31 mouse cellular contexts compared by ENCODE assay signal in the genomic region with DNA sequence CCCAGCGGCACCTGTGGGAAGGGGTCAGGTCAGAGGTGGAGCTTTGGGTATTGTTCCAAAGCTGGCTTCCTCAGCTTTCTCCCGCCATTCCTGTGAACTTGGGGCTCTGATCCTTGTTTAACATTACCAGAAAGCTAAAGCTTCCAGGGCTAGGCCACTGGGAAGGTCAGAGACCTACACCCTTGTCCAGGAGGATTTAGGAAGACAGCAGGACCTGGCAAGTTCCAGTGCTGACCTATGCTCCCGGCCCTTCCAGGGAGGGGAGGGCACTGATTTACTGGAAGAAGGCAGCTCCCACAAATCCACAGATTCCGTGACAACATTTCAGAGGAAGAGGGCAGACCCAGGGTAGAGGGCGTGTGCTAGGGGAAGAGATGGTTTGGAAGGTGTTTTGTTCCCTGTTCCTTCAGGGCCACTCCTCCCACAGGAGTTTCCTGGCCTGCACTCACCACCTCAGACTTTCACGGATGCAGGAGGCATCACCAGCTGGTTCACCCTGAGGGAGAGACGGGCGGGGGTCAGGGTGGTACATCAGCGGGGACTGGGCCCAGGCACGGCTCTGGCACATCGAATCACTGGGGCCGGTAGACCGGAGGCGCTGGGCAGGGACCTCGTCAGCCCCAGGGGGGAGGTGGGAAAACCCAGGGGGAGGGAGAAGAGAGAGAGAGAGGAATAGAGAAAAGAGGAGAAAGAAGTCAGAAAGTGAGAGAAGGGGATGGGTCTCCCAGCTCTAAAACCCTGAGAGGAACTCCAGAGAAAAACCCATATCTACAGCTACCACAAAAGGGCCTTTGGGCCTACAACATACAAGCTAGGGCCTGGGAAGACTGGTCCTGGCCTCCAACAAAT. TPM values are rescaled to one million over a fixed set of nuclear protein-coding genes. Genes with fewer than 3 reads are reported as not detected.
A peak's percentile ranks its signal among the peaks of the same experiment; 100 is the strongest.
DNase-seq lines count a peak whose midpoint lies in the region; ATAC-seq and TF ChIP-seq lines count a peak whose summit lies in the region.
"Had no signal": no experiment of that assay in that cellular context is flagged by ENCODE, and none has a peak within 500 bp of the region (broad histone marks: within the 10 kb centered on the region; RNA-seq: fewer than 3 reads in every experiment).

No protein-coding gene starts in this region.

- no peaks in the 10 kb centered on the region for H3K27me3 ChIP-seq in heart, embryonic 11.5 days (ENCODE audit: control insufficient read depth, insufficient read depth, low read length)
- no peaks in the 10 kb centered on the region for H3K27me3 ChIP-seq in hindbrain, embryonic 10.5 days (ENCODE audit: insufficient read depth, poor library complexity, severe bottlenecking)
- no peaks in the 10 kb centered on the region for H3K27me3 ChIP-seq in hindbrain, embryonic 16.5 days (replicated peaks; ENCODE audit: control insufficient read depth, insufficient read depth, low read length)
- no peaks in the 10 kb centered on the region for H3K27me3 ChIP-seq in midbrain, embryonic 10.5 days (ENCODE audit: low read depth, poor library complexity, severe bottlenecking)
- H3K27me3 ChIP-seq in midbrain, embryonic 16.5 days (ENCODE audit: control insufficient read depth, insufficient read depth, low read depth, low read length) = no peaks in the 10 kb centered on the region
- H3K27me3 ChIP-seq: embryonic facial prominence, embryonic 13.5 days; lung, embryonic 15.5 days; megakaryocyte, embryonic 14.5 days; midbrain, embryonic 13.5 days had no signal

- no peaks in the 10 kb centered on the region for H3K9me3 ChIP-seq in heart, embryonic 11.5 days (replicated peaks; ENCODE audit: control insufficient read depth, low read length)
- H3K9me3 ChIP-seq in hindbrain, embryonic 10.5 days = no peaks in the 10 kb centered on the region
- H3K9me3 ChIP-seq in hindbrain, embryonic 16.5 days (ENCODE audit: control insufficient read depth, low read length) = no peaks in the 10 kb centered on the region
- H3K9me3 ChIP-seq in midbrain, embryonic 10.5 days (replicated peaks) = no peaks in the 10 kb centered on the region
- H3K9me3 ChIP-seq in midbrain, embryonic 16.5 days (replicated peaks; ENCODE audit: control insufficient read depth, low read length, poor library complexity, severe bottlenecking) = no peaks in the 10 kb centered on the region
- H3K9me3 ChIP-seq: embryonic facial prominence, embryonic 13.5 days; forebrain, embryonic 10.5 days; lung, embryonic 15.5 days; megakaryocyte, embryonic 14.5 days; midbrain, embryonic 13.5 days had no signal

- ATAC-seq in heart, embryonic 11.5 days (replicated peaks; ENCODE audit: insufficient number of reproducible peaks, low FRiP score, low TSS enrichment) = no peak
- no peak for ATAC-seq in hindbrain, embryonic 16.5 days
- ATAC-seq in midbrain, embryonic 16.5 days = no peak
- ATAC-seq: forebrain, embryonic 16.5 days; intestine, postnatal 0 days; midbrain, embryonic 13.5 days had no signal

- TF ChIP-seq CTCF in left cerebral cortex, adult 2 months (IDR thresholded peaks at IDR 0.05) = no peak

- H3K36me3 ChIP-seq in heart, embryonic 11.5 days (ENCODE audit: control insufficient read depth, insufficient read depth, low read length) = peaks cover 33% of the 10 kb centered on the region
- peaks cover 75% of the 10 kb centered on the region for H3K36me3 ChIP-seq in hindbrain, embryonic 10.5 days
- peaks cover 41% of the 10 kb centered on the region for H3K36me3 ChIP-seq in hindbrain, embryonic 16.5 days (ENCODE audit: control insufficient read depth, insufficient read depth, low read length)
- H3K36me3 ChIP-seq in midbrain, embryonic 10.5 days = peaks cover 61% of the 10 kb centered on the region
- H3K36me3 ChIP-seq in midbrain, embryonic 16.5 days (ENCODE audit: control insufficient read depth, insufficient read depth, low read length) = peaks cover 47% of the 10 kb centered on the region

- intact Hi-C loops in left cerebral cortex, adult 2 months (cut with DNase I) = no loop called here

- H3K9ac ChIP-seq in heart, embryonic 11.5 days (ENCODE audit: low read depth, low read length) = no peak overlapping the region
- no peak overlapping the region for H3K9ac ChIP-seq in hindbrain, embryonic 16.5 days (ENCODE audit: low read depth, low read length)
- H3K9ac ChIP-seq in midbrain, embryonic 16.5 days (ENCODE audit: low read depth, low read length) = no peak overlapping the region
- H3K9ac ChIP-seq: embryonic facial prominence, embryonic 13.5 days; lung, embryonic 15.5 days; midbrain, embryonic 13.5 days had no signal

- H3K27ac ChIP-seq in heart, embryonic 11.5 days (ENCODE audit: low read depth, low read length) = no peak overlapping the region
- 0 out of 2 replicates have a peak overlapping the region, but pooled peaks have one; percentile 46 for H3K27ac ChIP-seq in hindbrain, embryonic 10.5 days
- H3K27ac ChIP-seq in hindbrain, embryonic 16.5 days (ENCODE audit: low read depth, low read length) = no peak overlapping the region
- peak overlapping the region; percentile 75 for H3K27ac ChIP-seq in left cerebral cortex, adult 2 months
- H3K27ac ChIP-seq in midbrain, embryonic 10.5 days (replicated peaks) = 0 out of 2 replicates have a peak overlapping the region, but pooled peaks have one; percentile 23
- no peak overlapping the region for H3K27ac ChIP-seq in midbrain, embryonic 16.5 days (ENCODE audit: low read length)
- H3K27ac ChIP-seq: embryonic facial prominence, embryonic 13.5 days; forebrain, embryonic 10.5 days; kidney, postnatal 0 days; lung, embryonic 15.5 days; midbrain, embryonic 13.5 days had no signal

- peak; percentile 94 for DNase-seq in heart, adult 11 months
- DNase-seq in hindbrain, embryonic 10.5 days (ENCODE audit: low spot score) = no peak
- no peak for DNase-seq in left cerebral cortex, adult 2 months (ENCODE audit: extremely low spot score in 1 of 2, low spot score in 2 of 2)
- DNase-seq in left cerebral cortex, adult 9 months (ENCODE audit: low spot score in 2 of 2) = no peak
- DNase-seq in midbrain, embryonic 10.5 days (ENCODE audit: low spot score) = no peak
- DNase-seq: adrenal gland, adult 2 months; adrenal gland, postnatal 36 days; cerebellum, adult 18-20 months; cerebellum, postnatal 10 days; gastrocnemius, postnatal 10 days; kidney, postnatal 4 days; lung, postnatal 4 days; thymus, adult 2 months; thymus, postnatal 36 days had no signal

- peaks cover 5% of the 10 kb centered on the region; the same call in 1 of the 2 replicates for H3K4me1 ChIP-seq in heart, embryonic 11.5 days (ENCODE audit: control insufficient read depth, insufficient read depth, low read length)
- H3K4me1 ChIP-seq in hindbrain, embryonic 10.5 days (replicated peaks) = peaks cover 49% of the 10 kb centered on the region
- H3K4me1 ChIP-seq in hindbrain, embryonic 16.5 days (ENCODE audit: control insufficient read depth, insufficient read depth, low read depth, low read length) = no peaks in the 10 kb centered on the region; the same call in 1 of the 2 replicates
- H3K4me1 ChIP-seq in midbrain, embryonic 10.5 days = peaks cover 28% of the 10 kb centered on the region
- H3K4me1 ChIP-seq in midbrain, embryonic 16.5 days (ENCODE audit: control insufficient read depth, insufficient read depth, low read length) = no peaks in the 10 kb centered on the region
- H3K4me1 ChIP-seq: embryonic facial prominence, embryonic 13.5 days had no signal

- WGBS in heart, embryonic 11.5 days (ENCODE audit: insufficient replicate concordance) = 59% methylated on average over 15 of the region's 15 CpGs
- WGBS in hindbrain, embryonic 10.5 days = 63% methylated on average over 15 of the region's 15 CpGs
- WGBS in hindbrain, embryonic 16.5 days = 59% methylated on average over 15 of the region's 15 CpGs
- 64% methylated on average over 15 of the region's 15 CpGs for WGBS in midbrain, embryonic 10.5 days
- WGBS in midbrain, embryonic 16.5 days = 58% methylated on average over 15 of the region's 15 CpGs

- H3K4me2 ChIP-seq in heart, embryonic 11.5 days = no peak overlapping the region
- no peak overlapping the region for H3K4me2 ChIP-seq in hindbrain, embryonic 16.5 days (ENCODE audit: low read length)
- no peak overlapping the region for H3K4me2 ChIP-seq in midbrain, embryonic 16.5 days (ENCODE audit: low read length)
- H3K4me2 ChIP-seq: embryonic facial prominence, embryonic 13.5 days; lung, embryonic 15.5 days; midbrain, embryonic 13.5 days had no signal

- H3K4me3 ChIP-seq in heart, embryonic 11.5 days (ENCODE audit: low read depth, low read length) = no peak overlapping the region
- H3K4me3 ChIP-seq in hindbrain, embryonic 10.5 days = no peak overlapping the region
- H3K4me3 ChIP-seq in hindbrain, embryonic 16.5 days (ENCODE audit: low read length) = no peak overlapping the region
- H3K4me3 ChIP-seq in left cerebral cortex, adult 2 months = no peak overlapping the region
- H3K4me3 ChIP-seq in midbrain, embryonic 10.5 days = no peak overlapping the region
- H3K4me3 ChIP-seq in midbrain, embryonic 16.5 days (ENCODE audit: low read depth, low read length) = no peak overlapping the region
- H3K4me3 ChIP-seq: embryonic facial prominence, embryonic 13.5 days; forebrain, embryonic 10.5 days; lung, embryonic 15.5 days; megakaryocyte, embryonic 14.5 days; midbrain, embryonic 13.5 days had no signal

RNA-seq across cellular contexts. Expression of gene Mybbp1a, which starts 12.2 kb away (rescaled TPM):
- 93.8 and 101 TPM in 2 replicates for polyA plus RNA-seq in heart, embryonic 11.5 days (2014; fragmentation: Nextera tagmentation; extraction: Ambion mirVana)
- 148 and 215 TPM in 2 replicates for polyA plus RNA-seq in hindbrain, embryonic 10.5 days (2016; fragmentation: Nextera tagmentation; extraction: Ambion mirVana)
- 54.2 and 63.0 TPM in 2 replicates for polyA plus RNA-seq in hindbrain, embryonic 16.5 days (2015; fragmentation: Nextera tagmentation; extraction: Ambion mirVana)
- total RNA-seq in left cerebral cortex, adult 2 months (2021) = 10 to 100 TPM; 53.2 to 55.0 TPM
- 192 and 236 TPM in 2 replicates for polyA plus RNA-seq in midbrain, embryonic 10.5 days (2016; fragmentation: Nextera tagmentation; extraction: Ambion mirVana)
- 61.1 and 67.6 TPM in 2 replicates for polyA plus RNA-seq in midbrain, embryonic 16.5 days (2015; fragmentation: Nextera tagmentation; extraction: Ambion mirVana)

RNA-seq across cellular contexts. Expression of gene Ggt6, which starts 18.0 kb away (rescaled TPM):
- polyA plus RNA-seq in heart, embryonic 11.5 days (2014; fragmentation: Nextera tagmentation; extraction: Ambion mirVana) = not detected in 2 replicates
- polyA plus RNA-seq in hindbrain, embryonic 10.5 days (2016; fragmentation: Nextera tagmentation; extraction: Ambion mirVana) = not detected in 2 replicates
- not detected in 2 replicates for polyA plus RNA-seq in hindbrain, embryonic 16.5 days (2015; fragmentation: Nextera tagmentation; extraction: Ambion mirVana)
- total RNA-seq in left cerebral cortex, adult 2 months (2021) = under 1 TPM; 0.18 to 0.37 TPM
- not detected in 2 replicates for polyA plus RNA-seq in midbrain, embryonic 10.5 days (2016; fragmentation: Nextera tagmentation; extraction: Ambion mirVana)
- polyA plus RNA-seq in midbrain, embryonic 16.5 days (2015; fragmentation: Nextera tagmentation; extraction: Ambion mirVana) = not detected in 2 replicates
- total RNA-seq: common myeloid progenitor, adult 5-6 weeks; granulocyte monocyte progenitor cell, adult 5-6 weeks; left cerebral cortex, postnatal 25 days; monocyte, adult 5-6 weeks had no signal
- polyA plus RNA-seq: forebrain, embryonic 10.5 days; forebrain, embryonic 16.5 days; hindbrain, embryonic 11.5 days; midbrain, embryonic 13.5 days; neural tube, embryonic 14.5 days had no signal

RNA-seq across cellular contexts. Expression of gene Spns2, which starts 36.4 kb away (rescaled TPM):
- polyA plus RNA-seq in heart, embryonic 11.5 days (2014; fragmentation: Nextera tagmentation; extraction: Ambion mirVana) = 4.0 and 4.6 TPM in 2 replicates
- 4.0 and 5.5 TPM in 2 replicates for polyA plus RNA-seq in hindbrain, embryonic 10.5 days (2016; fragmentation: Nextera tagmentation; extraction: Ambion mirVana)
- polyA plus RNA-seq in hindbrain, embryonic 16.5 days (2015; fragmentation: Nextera tagmentation; extraction: Ambion mirVana) = 6.0 and 8.2 TPM in 2 replicates
- 10 to 100 TPM; 68.2 to 70.6 TPM for total RNA-seq in left cerebral cortex, adult 2 months (2021)
- 2.1 and 2.9 TPM in 2 replicates for polyA plus RNA-seq in midbrain, embryonic 10.5 days (2016; fragmentation: Nextera tagmentation; extraction: Ambion mirVana)
- polyA plus RNA-seq in midbrain, embryonic 16.5 days (2015; fragmentation: Nextera tagmentation; extraction: Ambion mirVana) = 6.8 and 8.4 TPM in 2 replicates

RNA-seq across cellular contexts. Expression of gene Smtnl2, which starts 41.8 kb away (rescaled TPM):
- polyA plus RNA-seq in heart, embryonic 11.5 days (2014; fragmentation: Nextera tagmentation; extraction: Ambion mirVana) = 107 and 123 TPM in 2 replicates
- 10.7 and 22.8 TPM in 2 replicates for polyA plus RNA-seq in hindbrain, embryonic 10.5 days (2016; fragmentation: Nextera tagmentation; extraction: Ambion mirVana)
- polyA plus RNA-seq in hindbrain, embryonic 16.5 days (2015; fragmentation: Nextera tagmentation; extraction: Ambion mirVana) = 12.3 and 12.4 TPM in 2 replicates
- 1 to 10 TPM in 1 of 2 experiments, under 1 TPM in 1; 0.33 to 1.2 TPM for total RNA-seq in left cerebral cortex, adult 2 months (2021)
- polyA plus RNA-seq in midbrain, embryonic 10.5 days (2016; fragmentation: Nextera tagmentation; extraction: Ambion mirVana) = 10.1 and 13.1 TPM in 2 replicates
- 10.3 and 12.2 TPM in 2 replicates for polyA plus RNA-seq in midbrain, embryonic 16.5 days (2015; fragmentation: Nextera tagmentation; extraction: Ambion mirVana)
- total RNA-seq: monocyte, adult 5-6 weeks had no signal

Comparison
In these comparisons a context has a peak if more than half of its experiments do, and no peak if none do; other contexts are left out.
1. H3K27ac ChIP-seq: peak in hindbrain, embryonic 10.5 days (single experiment), left cerebral cortex, adult 2 months (single experiment) and midbrain, embryonic 10.5 days (single experiment); none in heart, embryonic 11.5 days (single experiment), hindbrain, embryonic 16.5 days (single experiment) and midbrain, embryonic 16.5 days (single experiment).